Mouse (Mus musculus): ENCODE data around the gene Cdc42ep4.

The Cdc42ep4 gene

GRCm38 (mm10) chr11:113750571-113751483, 854 bp downstream of the Cdc42ep4 start:
- in situ Hi-C loops (cut with MboI, MseI), result no loop called here

DNA sequence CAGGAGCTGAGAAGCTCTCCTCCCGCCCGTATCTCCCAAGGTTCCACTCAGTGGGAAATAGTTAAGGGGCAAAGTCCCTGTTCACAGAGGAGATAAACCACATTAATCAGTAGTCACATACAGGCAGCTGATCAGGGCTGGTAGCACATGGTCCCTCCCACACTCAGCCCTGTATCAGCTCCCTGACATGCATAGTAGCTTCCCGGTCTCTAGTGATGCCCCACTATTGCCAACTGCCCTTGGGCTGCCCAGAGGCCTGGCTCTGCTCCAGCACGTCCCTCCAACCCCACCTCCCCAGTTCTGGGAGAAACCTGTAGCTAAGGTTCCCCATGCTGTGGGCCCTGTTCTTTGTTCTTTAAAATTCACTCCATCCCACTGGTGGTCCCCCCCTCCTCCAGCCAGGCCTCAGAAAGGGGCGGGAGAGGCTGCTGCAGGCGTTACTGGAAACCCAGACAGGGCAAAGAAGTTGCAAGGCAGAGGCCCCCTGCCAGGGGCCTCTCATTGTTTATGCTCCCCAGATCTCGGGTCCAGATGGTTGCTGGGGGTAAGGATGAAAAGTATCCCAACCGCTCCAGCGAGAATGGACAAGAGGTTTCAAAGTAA, 1.8 kb downstream of the Cdc42ep4 start:
- in situ Hi-C loops (cut with MboI, MseI), result loop anchor here (5.0 kb wide), 3 partner anchors 47 to 922 kb away; no protein-coding TSS in a partner anchor

GRCm38 (mm10) chr11:113748797-113749521, 2.7 kb downstream of the Cdc42ep4 start:
- in situ Hi-C loops (cut with MboI, MseI), result loop anchor here (5.0 kb wide), 3 partner anchors 48 to 923 kb away; no protein-coding TSS in a partner anchor

- in situ Hi-C loops (cut with MboI, MseI), result loop anchor here (5.0 kb wide), 3 partner anchors 49 to 924 kb away; no protein-coding TSS in a partner anchor
These were observed 3.8 kb downstream of the Cdc42ep4 start for GRCm38 (mm10) chr11:113747725-113748380.

DNA sequence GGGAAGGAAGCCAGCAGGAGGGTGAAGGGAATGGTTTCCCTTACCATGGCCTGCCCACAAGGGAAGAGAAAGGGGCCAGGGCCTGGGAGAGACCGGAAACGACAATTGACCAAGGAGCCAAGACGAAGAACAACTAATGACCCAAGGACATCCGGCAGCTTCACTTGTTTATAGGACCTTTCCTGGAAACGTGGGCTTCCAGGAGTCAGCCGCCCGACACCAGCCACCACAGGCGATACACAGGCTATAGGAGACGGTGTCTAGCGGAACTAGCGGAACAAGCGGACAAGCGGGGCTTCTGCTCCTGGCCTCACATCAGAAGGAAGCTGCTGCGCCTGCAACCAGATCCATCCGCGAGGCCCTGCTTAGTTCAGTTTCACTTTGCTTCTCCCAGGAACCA, 4.6 kb downstream of the Cdc42ep4 start:
- in situ Hi-C loops (cut with MboI, MseI), result loop anchor here (5.0 kb wide), 3 partner anchors 50 to 925 kb away; no protein-coding TSS in a partner anchor

DNA sequence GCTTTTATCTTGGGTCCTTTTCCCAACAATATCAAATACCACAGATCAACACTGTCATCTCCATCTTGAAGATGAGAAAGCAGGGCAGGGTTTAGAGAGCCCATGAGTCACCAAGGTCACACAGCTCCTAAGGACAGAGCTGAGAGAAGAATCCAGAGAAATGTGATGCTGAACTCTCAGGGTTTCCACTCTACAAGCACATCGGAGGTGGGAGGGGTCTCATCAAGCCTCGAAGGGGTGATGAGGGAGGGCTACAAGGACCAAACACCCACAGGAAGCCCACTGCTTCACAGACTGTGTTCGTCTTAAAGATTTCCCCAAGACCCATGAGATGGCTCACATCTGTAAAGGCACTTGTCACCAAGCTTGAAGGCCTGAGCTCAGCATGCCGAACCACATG, 5.7 kb downstream of the Cdc42ep4 start:
- in situ Hi-C loops (cut with MboI, MseI), result loop anchor here (5.0 kb wide), 3 partner anchors 49 to 926 kb away; no protein-coding TSS in a partner anchor

DNA sequence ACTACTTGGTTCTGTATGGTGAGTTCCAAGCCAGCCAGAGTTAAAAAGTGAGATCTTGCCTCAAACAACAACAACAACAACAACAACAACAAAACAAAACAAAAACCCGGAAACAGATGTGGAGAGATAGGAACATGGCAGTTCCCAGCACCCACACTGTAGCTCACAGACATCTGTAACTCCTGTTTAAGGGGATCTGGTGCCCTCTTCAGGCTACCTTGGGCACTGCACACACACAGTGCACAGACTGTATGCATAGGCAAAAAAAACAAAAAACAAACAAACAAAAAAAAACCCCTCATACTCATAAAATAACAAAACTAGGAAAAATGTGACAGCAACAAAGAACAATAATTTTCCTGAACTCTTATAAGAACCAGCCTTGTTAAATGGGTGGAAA, 8.7 kb downstream of the Cdc42ep4 start:
- in situ Hi-C loops (cut with MboI, MseI), result no loop called here

- in situ Hi-C loops (cut with MboI, MseI), result no loop called here
These were observed 11.6 kb downstream of the Cdc42ep4 start for GRCm38 (mm10) chr11:113740100-113740499.

- in situ Hi-C loops (cut with MboI, MseI), result no loop called here
These were observed 12.5 kb downstream of the Cdc42ep4 start for GRCm38 (mm10) chr11:113739213-113739612.

DNA sequence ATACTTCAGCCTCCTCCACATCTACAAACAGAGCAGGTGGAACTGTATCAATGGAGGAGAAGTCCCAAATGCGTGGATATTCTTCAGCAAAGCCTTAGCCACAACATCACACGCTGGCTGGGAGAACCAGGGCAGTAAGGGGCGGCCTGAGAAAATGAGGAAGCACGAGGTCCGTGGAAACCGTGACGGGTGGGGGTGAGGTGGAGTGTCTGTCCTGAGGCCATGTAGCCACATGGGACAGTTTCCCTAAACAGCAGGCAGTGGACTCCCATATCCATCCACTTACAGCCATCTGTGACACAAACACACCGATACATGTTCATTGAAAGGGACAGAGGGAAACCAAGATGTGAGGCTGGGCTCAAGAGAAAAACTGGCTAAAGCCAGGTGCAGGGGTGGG, 13.8 kb downstream of the Cdc42ep4 start:
- in situ Hi-C loops (cut with MboI, MseI), result no loop called here

DNA sequence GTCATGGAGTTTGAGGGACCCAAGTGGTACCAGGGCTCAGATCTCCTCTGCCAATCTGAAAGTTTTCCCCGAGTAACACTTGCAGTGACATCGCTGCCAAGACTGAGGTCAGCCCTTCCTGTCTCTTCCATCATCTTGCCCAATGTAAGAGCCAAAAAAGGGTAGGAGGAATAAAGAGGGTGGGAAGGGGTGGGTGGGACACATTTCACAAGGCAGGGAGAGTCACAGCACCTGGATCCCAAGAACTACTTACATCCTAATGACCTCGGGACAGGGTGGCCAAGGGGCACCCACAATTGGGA, 14.2 kb downstream of the Cdc42ep4 start:
- in situ Hi-C loops (cut with MboI, MseI), result no loop called here

DNA sequence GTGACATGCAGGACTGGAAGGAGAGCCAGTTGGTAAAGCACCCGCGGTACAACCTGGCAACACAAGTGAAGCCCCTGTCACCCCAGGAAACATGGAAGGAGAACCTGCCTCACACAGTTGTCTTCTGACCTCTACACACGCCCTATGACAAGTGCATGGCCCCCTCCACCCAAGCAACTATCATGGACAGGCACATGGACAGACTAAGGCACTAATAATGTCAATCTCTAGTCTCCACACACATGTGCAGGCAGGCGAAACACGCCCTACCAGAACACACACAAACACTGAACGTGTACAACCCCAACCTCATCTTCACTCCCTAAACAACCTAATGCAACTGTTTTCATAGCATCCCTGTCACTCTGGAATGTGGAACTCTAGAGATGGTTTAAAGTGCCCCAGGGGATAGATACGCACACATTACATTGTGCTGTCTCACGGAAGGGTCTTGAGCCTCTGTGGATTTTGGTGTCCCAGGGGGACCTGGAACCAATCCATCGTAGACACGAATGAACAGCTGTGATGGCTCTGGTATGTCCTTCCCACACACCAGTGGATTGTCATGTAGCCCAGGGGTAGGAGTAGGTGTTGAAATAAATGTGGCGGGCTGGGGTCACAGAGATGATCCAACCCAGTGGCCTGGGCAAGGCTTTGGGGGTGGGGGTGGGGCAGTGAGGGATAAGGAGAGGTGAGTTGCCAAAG, 14.7 kb downstream of the Cdc42ep4 start:
- in situ Hi-C loops (cut with MboI, MseI), result no loop called here

DNA sequence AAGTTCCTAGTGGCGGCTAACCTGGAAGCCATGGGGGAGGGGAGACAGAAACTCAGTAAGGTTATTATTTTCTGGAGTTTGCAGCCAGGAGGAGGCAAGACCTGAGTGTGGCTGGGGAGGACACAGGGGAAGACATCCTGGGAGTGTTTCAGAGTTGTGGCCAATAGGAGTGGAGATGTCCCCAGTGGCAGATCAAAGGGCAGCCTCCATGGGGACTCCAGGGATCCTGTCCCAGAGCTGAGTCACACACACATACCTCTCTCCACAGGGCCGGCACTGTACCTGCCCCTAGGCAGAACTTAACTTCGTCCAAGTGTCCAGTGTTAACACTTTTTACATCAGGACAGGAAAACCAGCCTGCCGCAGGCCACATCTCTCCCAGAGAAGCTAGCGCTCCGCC, 16.5 kb downstream of the Cdc42ep4 start:
- in situ Hi-C loops (cut with MboI, MseI), result no loop called here

DNA sequence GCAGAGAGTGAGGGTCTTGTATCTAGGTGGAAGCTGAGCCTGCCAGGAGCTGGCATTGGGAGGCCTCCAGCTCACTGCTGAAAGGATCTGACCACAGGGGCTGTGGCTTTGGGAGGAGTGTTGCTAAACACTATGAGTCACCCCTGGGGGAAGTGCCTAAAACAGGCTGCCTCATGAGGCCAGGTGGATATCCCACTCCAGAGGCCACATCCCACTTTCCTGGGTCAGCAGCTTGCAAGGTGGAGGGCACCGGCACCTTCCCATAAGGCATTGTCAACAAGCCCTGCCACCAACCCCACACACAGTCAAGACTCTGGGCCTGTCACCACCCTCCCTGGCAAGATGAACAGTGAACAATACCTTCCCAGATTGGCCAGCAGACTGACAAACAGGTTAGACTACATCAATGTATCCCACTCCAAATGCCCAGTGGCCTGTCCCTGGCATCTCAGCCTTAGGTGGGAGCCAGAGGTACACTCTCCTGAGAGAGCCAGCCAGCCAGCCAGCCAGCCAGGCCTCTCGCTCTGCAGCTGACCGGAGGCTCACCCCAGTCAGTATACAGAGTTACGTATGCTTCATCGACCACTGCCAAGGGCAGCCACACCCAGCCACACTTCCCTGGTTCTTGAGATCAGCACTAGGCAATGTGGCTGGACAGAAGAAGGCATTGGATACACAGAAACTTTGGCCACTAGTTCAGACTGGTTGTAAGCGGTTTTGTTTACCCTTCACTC, 17.9 kb downstream of the Cdc42ep4 start:
- in situ Hi-C loops (cut with MboI, MseI), result no loop called here

DNA sequence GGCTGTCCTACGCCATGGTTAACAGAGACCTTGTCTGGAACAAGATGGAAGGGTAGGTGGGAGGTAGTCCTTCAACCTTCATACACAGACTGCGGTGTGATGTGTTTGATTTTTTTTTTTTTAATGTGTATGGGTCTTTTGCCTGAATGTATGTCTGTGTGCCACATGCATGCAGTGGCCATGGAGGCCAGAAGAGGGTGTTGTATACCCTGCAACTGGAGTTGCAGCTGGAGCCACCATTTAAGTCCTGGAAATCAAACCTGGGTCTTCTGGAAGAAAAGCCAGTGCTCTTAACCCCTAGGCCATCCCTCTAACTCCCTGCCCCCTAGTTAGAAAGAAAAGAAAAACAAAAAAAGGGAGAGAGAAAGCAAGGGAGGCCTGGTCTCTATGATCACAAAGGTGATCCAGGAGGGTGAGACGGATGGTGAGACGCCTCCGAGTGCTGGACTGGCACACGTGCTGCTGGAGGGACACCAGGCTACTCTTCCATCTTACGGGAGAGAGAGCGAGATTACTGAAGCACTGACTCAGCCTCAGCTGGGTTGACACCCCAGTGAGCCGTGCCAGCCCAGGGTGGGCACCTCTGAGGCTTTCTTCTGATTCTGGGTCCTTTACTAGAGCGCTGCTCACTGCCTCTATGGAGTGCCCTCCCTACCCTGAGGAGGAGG, 19.6 kb downstream of the Cdc42ep4 start:
- in situ Hi-C loops (cut with MboI, MseI), result no loop called here

DNA sequence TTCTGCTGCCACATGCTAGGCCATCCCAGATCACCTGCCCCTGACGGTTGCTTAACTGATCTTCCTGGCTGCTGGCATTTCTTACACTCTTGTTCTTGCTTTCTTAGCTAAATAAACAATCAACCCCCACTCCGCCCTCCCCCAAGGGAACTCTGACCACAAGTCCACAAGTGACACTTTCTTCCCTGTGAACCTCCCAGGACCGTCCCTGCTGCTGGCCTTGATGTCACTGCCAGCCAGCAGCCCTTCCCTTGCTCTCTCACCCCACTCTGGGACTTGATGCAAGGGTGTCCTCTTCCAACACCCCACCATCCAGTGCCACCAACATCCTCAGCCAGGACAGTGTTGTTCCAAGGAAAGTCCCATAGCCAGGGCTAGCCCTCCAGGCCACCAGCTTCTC, 20.8 kb downstream of the Cdc42ep4 start:
- in situ Hi-C loops (cut with MboI, MseI), result no loop called here

DNA sequence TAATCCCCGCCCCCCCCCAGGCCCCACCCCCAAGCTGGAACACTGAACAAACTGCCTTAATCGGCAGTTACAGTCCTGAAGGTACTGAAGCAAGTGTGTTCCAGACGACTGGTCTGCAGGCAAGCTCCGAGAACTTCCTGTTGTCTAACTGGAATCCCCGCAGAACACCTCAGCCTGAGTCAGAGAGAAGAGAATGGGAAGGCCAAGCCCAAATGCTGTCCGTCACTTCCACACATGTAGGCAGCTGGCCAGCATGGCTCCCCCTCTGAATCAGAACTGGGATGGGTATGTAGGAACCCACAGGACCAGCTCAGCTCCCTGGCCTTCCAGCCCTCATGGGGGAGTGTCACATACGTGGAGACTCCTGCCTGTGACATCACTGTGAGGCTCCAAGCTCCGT, 21.8 kb downstream of the Cdc42ep4 start:
- in situ Hi-C loops (cut with MboI, MseI), result no loop called here

- in situ Hi-C loops (cut with MboI, MseI), result no loop called here
These were observed 22.4 kb downstream of the Cdc42ep4 start for GRCm38 (mm10) chr11:113729239-113729638.

GRCm38 (mm10) chr11:113727992-113728391, 23.7 kb downstream of the Cdc42ep4 start:
- in situ Hi-C loops (cut with MboI, MseI), result no loop called here

Data from T-helper 17 cell (primary cell).